Mouse (Mus musculus) intestine, embryonic 15.5 days (tissue): ENCODE data around the gene Gm7168. TPM values are rescaled to one million over a fixed set of nuclear protein-coding genes. Genes with fewer than 3 reads are reported as not detected.
A peak's percentile ranks its signal among the peaks of the same experiment; 100 is the strongest.
"Not testable (repeated sequence)": the region's sequence is repeated elsewhere in the genome, so short reads cannot be mapped to it uniquely, and the experiment has no call there.

Experiments used
- ATAC-seq: fragments of 200-750 bp; cut with Nextera tagmentation; 2 replicates; pipeline ENCODE4 v1.8.0; 2017; ENCODE audit warnings: moderate TSS enrichment, moderate library complexity
- H3K27ac ChIP-seq: fragments of 300-500 bp; sonication (generic); 2 replicates; pipeline ENCODE4 v1.5.1; 2015; ENCODE audit warnings: mild to moderate bottlenecking, inconsistent platforms
- H3K27me3 ChIP-seq: fragments of 300-500 bp; sonication (generic); replicated peaks from 2 replicates; pipeline ENCODE4 v1.6.1; 2015; ENCODE audit warnings: inconsistent platforms
- H3K36me3 ChIP-seq: fragments of 300-500 bp; sonication (generic); 2 replicates; pipeline ENCODE4 v1.6.1; 2015; ENCODE audit warnings: inconsistent platforms
- H3K4me1 ChIP-seq: fragments of 300-500 bp; sonication (generic); replicated peaks from 2 replicates; pipeline ENCODE4 v1.6.1; 2015; ENCODE audit warnings: inconsistent platforms
- H3K4me2 ChIP-seq: fragments of 300-500 bp; sonication (generic); replicated peaks from 2 replicates; pipeline ENCODE4 v1.6.1; 2015; ENCODE audit warnings: mild to moderate bottlenecking, inconsistent platforms
- H3K4me3 ChIP-seq: fragments of 300-500 bp; sonication (generic); replicated peaks from 2 replicates; pipeline ENCODE4 v1.5.1; 2015; ENCODE audit warnings: inconsistent platforms
- H3K9ac ChIP-seq: fragments of 300-500 bp; sonication (generic); 2 replicates; pipeline ENCODE4 v1.6.1; 2015; ENCODE audit warnings: inconsistent platforms
- H3K9me3 ChIP-seq: fragments of 300-500 bp; sonication (generic); 2 replicates; pipeline ENCODE4 v1.6.1; 2016; ENCODE audit warnings: inconsistent platforms
- WGBS: fragments of 180-500 bp; shearing (Covaris S2); methylation state at CpG from one replicate; pipeline ENCODE4 v1.1.7; 2015; 5-methylcytosine and 5-hydroxymethylcytosine counted together
- polyA plus RNA-seq: library from polyadenylated mRNA; unstranded; fragments of >200 nt; fragmentation: Nextera tagmentation; extraction: Ambion mirVana; gene quantifications from 2 replicates; pipeline ENCODE4 v1.2.1, GENCODE M21; 2015

Gm7168 gene
- polyA plus RNA-seq, 1 experiment from 2014 or later: not detected

GRCm38 (mm10) chr17:13935364-13935763 lies 12.8 kb upstream of the Gm7168 start:
- not testable (repeated sequence) for H3K4me3 ChIP-seq, H3K4me1 ChIP-seq, H3K9me3 ChIP-seq, H3K36me3 ChIP-seq, ATAC-seq, H3K27ac ChIP-seq, H3K4me2 ChIP-seq, H3K27me3 ChIP-seq, H3K9ac ChIP-seq
- WGBS: 95% methylated on average over 2 of the region's 2 CpGs

DNA sequence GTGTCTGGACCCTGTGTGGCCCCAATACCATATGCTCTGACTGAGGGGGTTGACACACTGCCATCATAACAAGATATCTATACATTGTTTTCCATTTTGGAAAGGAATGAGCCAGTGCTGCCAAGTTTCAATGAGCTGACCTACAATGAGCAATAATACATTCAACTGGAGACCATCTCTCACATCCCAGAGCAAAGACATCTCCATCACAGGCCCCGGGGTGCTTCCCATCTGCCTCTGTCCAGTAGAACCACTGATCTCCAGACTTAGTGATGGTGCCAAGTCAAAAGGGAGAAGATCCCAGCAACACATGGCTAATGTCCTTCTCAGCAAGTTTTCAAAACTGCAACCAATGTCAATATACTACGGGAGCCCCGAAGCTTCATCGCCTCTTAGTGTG lies 10.4 kb upstream of the Gm7168 start:
- no peak overlapping the region for H3K4me2 ChIP-seq
- H3K27me3 ChIP-seq: no peaks in the 10 kb centered on the region
- WGBS: 93% methylated on average over 4 of the region's 4 CpGs
- ATAC-seq: no peak
- no peaks in the 10 kb centered on the region for H3K36me3 ChIP-seq
- no peaks in the 10 kb centered on the region for H3K9me3 ChIP-seq
- H3K9ac ChIP-seq: no peak overlapping the region
- H3K27ac ChIP-seq: no peak overlapping the region
- no peaks in the 10 kb centered on the region for H3K4me1 ChIP-seq
- H3K4me3 ChIP-seq: no peak overlapping the region

GRCm38 (mm10) chr17:13938652-13939051 lies 9.5 kb upstream of the Gm7168 start:
- Histone ChIP-seq H3K4me3 (no peak overlapping the region), H3K4me1 (no peaks in the 10 kb centered on the region), H3K9me3 (no peaks in the 10 kb centered on the region), H3K27ac (no peak overlapping the region), H3K9ac (no peak overlapping the region), H3K4me2 (no peak overlapping the region), H3K27me3 (no peaks in the 10 kb centered on the region), H3K36me3 (no peaks in the 10 kb centered on the region)
- WGBS: 48% methylated on average over 3 of the region's 3 CpGs
- ATAC-seq: peak; percentile 43

- not testable (repeated sequence) for H3K27ac ChIP-seq, H3K4me1 ChIP-seq, H3K4me3 ChIP-seq, H3K9me3 ChIP-seq, H3K9ac ChIP-seq, ATAC-seq, H3K4me2 ChIP-seq, H3K27me3 ChIP-seq, H3K36me3 ChIP-seq
- WGBS: 83% methylated on average over 2 of the region's 2 CpGs
Observed at GRCm38 (mm10) chr17:13939231-13939630, 8.9 kb upstream of the Gm7168 start.

DNA sequence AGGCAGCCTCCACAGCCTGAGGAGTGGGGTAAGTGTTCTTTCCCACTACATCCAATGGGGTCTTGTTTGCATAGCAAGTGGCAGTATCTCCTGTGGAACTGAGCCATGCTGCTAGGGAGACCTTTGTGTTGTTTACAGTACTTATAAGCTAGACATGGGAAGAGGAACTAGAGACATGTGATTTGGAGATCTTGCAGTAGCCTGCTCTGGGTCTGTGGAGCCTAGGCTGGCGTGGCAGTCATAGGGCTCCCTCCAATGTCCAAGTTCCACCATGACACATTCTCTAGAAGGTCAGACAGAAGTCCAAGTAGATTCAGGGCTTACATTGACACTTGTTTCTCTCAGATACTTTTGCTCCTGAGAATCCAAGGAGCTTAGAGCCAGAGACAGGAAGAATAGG lies 7.7 kb upstream of the Gm7168 start:
- Histone ChIP-seq H3K27me3 (no peaks in the 10 kb centered on the region), H3K36me3 (no peaks in the 10 kb centered on the region), H3K9me3 (no peaks in the 10 kb centered on the region), H3K4me2 (no peak overlapping the region), H3K9ac (no peak overlapping the region), H3K4me1 (no peaks in the 10 kb centered on the region), H3K27ac (no peak overlapping the region), H3K4me3 (no peak overlapping the region)
- 83% methylated on average over 1 of the region's 1 CpGs for WGBS
- ATAC-seq: no peak

- 0 out of 2 replicates have a peak, but pooled peaks have one; percentile 20 for ATAC-seq
- 63% methylated on average over 1 of the region's 1 CpGs for WGBS
- H3K9me3 ChIP-seq, H3K36me3 ChIP-seq, H3K27ac ChIP-seq, H3K4me3 ChIP-seq, H3K4me2 ChIP-seq, H3K9ac ChIP-seq, H3K27me3 ChIP-seq, H3K4me1 ChIP-seq: not testable (repeated sequence)
Observed at GRCm38 (mm10) chr17:13951570-13951969, 3.4 kb downstream of the Gm7168 start.

DNA sequence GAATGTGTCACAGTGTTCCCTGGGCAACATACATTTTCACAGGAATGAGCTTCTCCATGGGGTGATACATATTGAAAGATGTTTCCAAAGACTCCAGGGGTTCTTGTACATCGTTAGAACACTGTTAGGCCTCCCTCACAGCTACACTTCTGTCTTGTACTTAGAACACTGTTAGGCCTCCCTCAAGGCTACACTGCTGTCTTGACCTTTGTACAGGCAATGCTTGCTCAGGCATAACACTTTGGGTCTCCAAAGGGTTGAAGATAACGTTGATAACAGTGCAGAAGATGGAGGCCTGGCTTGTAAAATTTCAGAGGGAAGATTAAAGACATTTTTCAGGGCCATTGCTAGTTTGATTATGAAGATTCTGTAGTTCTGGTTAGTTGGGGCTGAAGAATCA lies 10.0 kb downstream of the Gm7168 start:
- not testable (repeated sequence) for H3K9me3 ChIP-seq, H3K27ac ChIP-seq, H3K9ac ChIP-seq, H3K4me2 ChIP-seq, H3K36me3 ChIP-seq, H3K27me3 ChIP-seq, H3K4me1 ChIP-seq, H3K4me3 ChIP-seq
- peak; percentile 80 for ATAC-seq
- WGBS: 34% methylated on average over 1 of the region's 2 CpGs

- 93% methylated on average over 3 of the region's 3 CpGs for WGBS
Observed at GRCm38 (mm10) chr17:13962245-13962644, 14.1 kb downstream of the Gm7168 start.

DNA sequence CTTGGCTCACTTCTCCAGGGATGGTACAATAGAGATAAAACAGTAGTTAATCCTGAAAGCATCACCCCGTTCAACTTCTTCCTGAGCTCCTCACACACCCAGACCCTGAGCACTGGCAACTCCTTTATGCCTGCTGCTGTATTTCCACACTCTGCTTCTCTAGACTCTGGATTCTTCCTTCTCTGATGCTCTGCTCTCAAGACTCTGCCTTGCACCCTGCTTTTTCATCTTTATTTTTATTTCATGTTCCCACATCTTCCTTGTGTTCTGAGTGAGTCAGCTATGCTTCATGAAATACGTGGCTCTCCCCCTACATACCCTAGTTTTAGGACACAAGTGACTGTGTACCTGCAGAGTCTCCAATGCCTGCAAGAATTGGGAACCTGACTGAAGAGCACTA lies 16.9 kb downstream of the Gm7168 start:
- ATAC-seq: not testable (repeated sequence)

More at GRCm38 (mm10) chr17:13962245-13962644, 14.1 kb downstream of the Gm7168 start:
- not testable (repeated sequence) for H3K9ac ChIP-seq, H3K4me2 ChIP-seq, H3K36me3 ChIP-seq, H3K27ac ChIP-seq, H3K4me3 ChIP-seq, H3K9me3 ChIP-seq, H3K27me3 ChIP-seq, H3K4me1 ChIP-seq
- 0 out of 2 replicates have a peak, but pooled peaks have one; percentile 60 for ATAC-seq

DNA sequence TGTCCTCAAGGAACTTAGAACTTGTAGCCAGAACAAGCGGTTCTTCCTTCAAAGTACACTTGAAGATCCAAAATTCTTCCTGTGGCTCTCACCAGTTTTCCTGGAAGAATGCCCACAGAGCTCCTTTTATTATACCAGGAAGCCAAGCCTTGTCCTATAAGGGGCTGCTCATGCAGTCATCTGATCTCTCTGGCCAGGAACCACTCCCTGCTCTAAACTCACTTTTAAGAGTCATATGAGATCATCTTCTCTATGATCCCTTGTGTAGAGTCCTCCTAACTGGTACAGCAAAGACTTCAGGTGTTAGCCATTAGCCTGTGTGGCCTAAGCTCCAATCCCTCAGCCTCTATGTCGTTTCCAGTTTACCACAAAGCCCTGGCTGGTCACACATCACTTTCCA lies 21.7 kb downstream of the Gm7168 start:
- not testable (repeated sequence) for H3K27me3 ChIP-seq, H3K4me1 ChIP-seq, H3K27ac ChIP-seq, H3K36me3 ChIP-seq, H3K9me3 ChIP-seq, H3K4me2 ChIP-seq, H3K9ac ChIP-seq, H3K4me3 ChIP-seq
- WGBS: 70% methylated on average over 1 of the region's 2 CpGs
- 0 out of 2 replicates have a peak, but pooled peaks have one; percentile 63 for ATAC-seq

More for the DNA sequence above, 16.9 kb downstream of the Gm7168 start:
- H3K27me3 ChIP-seq, H3K4me1 ChIP-seq, H3K9me3 ChIP-seq, H3K36me3 ChIP-seq, H3K27ac ChIP-seq, H3K9ac ChIP-seq, H3K4me3 ChIP-seq, H3K4me2 ChIP-seq: not testable (repeated sequence)
- 57% methylated on average over 1 of the region's 2 CpGs for WGBS

DNA sequence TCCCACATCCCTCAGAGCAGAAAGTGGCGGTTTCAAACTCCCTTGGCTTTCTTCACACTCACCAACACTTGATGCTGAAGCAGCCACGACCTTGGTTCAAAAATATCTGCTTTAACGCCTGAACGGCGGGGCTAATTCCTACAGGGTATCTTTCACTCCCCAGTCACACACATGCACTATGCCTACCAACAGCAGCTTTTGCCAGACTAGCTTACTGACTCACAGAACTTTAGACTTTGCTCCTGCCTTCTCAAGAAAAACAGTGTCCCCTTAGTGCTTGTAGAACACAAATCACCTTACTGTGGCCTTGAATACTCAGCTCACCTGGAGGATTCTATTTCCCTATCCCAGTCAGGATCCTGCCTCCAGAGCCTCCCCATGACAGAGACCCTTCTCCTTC lies 22.6 kb downstream of the Gm7168 start:
- H3K36me3 ChIP-seq, H3K4me3 ChIP-seq, H3K27me3 ChIP-seq, H3K27ac ChIP-seq, H3K4me1 ChIP-seq, H3K9me3 ChIP-seq, H3K4me2 ChIP-seq, H3K9ac ChIP-seq: not testable (repeated sequence)
- 76% methylated on average over 5 of the region's 5 CpGs for WGBS
- peak; percentile 82 for ATAC-seq

GRCm38 (mm10) chr17:13987690-13988089 lies 39.5 kb downstream of the Gm7168 start:
- H3K4me1 ChIP-seq: no peaks in the 10 kb centered on the region
- WGBS: 83% methylated on average over 1 of the region's 1 CpGs
- no peaks in the 10 kb centered on the region for H3K36me3 ChIP-seq
- peak; percentile 62; the same call in 1 of the 2 replicates for ATAC-seq
- no peaks in the 10 kb centered on the region for H3K27me3 ChIP-seq
- H3K27ac ChIP-seq: no peak overlapping the region
- no peak overlapping the region for H3K9ac ChIP-seq
- H3K4me2 ChIP-seq: no peak overlapping the region
- H3K9me3 ChIP-seq: no peaks in the 10 kb centered on the region
- H3K4me3 ChIP-seq: no peak overlapping the region

- WGBS: 54% methylated on average over 2 of the region's 2 CpGs
- not testable (repeated sequence) for H3K9me3 ChIP-seq, H3K4me2 ChIP-seq, H3K27ac ChIP-seq, H3K4me1 ChIP-seq, H3K9ac ChIP-seq, H3K36me3 ChIP-seq, H3K27me3 ChIP-seq, H3K4me3 ChIP-seq
- peak; percentile 47; the same call in 1 of the 2 replicates for ATAC-seq
Observed at GRCm38 (mm10) chr17:13993425-13993824, 45.3 kb downstream of the Gm7168 start.
